In genomic region chr6:139132083-139132679, GRCm38 (mm10) we compare ENCODE assay signal across 15 mouse cellular contexts.
"Had no signal": no experiment of that assay in that cellular context is flagged by ENCODE, and none has a peak within 500 bp of the region (broad histone marks: within the 10 kb centered on the region; RNA-seq: fewer than 3 reads in every experiment).

No protein-coding gene starts in this region.

- H3K4me2 ChIP-seq: limb, embryonic 12.5 days; liver, embryonic 13.5 days; lung, embryonic 15.5 days; midbrain, embryonic 11.5 days had no signal

- H3K36me3 ChIP-seq: limb, embryonic 12.5 days; liver, embryonic 13.5 days; lung, embryonic 15.5 days had no signal

- H3K4me3 ChIP-seq: limb, embryonic 12.5 days; liver, embryonic 13.5 days; lung, embryonic 15.5 days; megakaryocyte, embryonic 14.5 days had no signal

- H3K9ac ChIP-seq: limb, embryonic 12.5 days; liver, embryonic 13.5 days; liver, postnatal 0 days; lung, embryonic 15.5 days had no signal

- H3K4me1 ChIP-seq: limb, embryonic 12.5 days; liver, embryonic 13.5 days; lung, embryonic 15.5 days; megakaryocyte, embryonic 14.5 days had no signal

- DNase-seq: kidney, adult 18-20 months; kidney, postnatal 14 days; liver; liver, embryonic 13.5 days; liver, postnatal 0 days; lung, postnatal 14 days; thymus, adult 18-20 months; thymus, postnatal 25 days had no signal

- H3K27ac ChIP-seq: limb, embryonic 12.5 days; liver, embryonic 13.5 days; lung, embryonic 15.5 days; macrophage; stomach, postnatal 0 days had no signal

- H3K9me3 ChIP-seq: limb, embryonic 12.5 days; liver, embryonic 13.5 days; lung, embryonic 15.5 days; megakaryocyte, embryonic 14.5 days had no signal

- ATAC-seq: liver, postnatal 0 days; midbrain, embryonic 16.5 days had no signal

- H3K27me3 ChIP-seq: limb, embryonic 12.5 days; liver, embryonic 13.5 days; lung, embryonic 15.5 days; megakaryocyte, embryonic 14.5 days had no signal
